In genomic region chr4:126254315-126255112, GRCm38 (mm10) we compare ENCODE assay signal across 8 mouse cellular contexts. TPM values are rescaled to one million over a fixed set of nuclear protein-coding genes. Genes with fewer than 3 reads are reported as not detected.
DNase-seq lines count a peak whose midpoint lies in the region; ATAC-seq and TF ChIP-seq lines count a peak whose summit lies in the region.

No protein-coding gene starts in this region.

- H3K27me3 ChIP-seq in intestine, postnatal 0 days (replicated peaks; ENCODE audit: control insufficient read depth, insufficient read depth, low read length), result 0 out of 2 replicates have a peak, but pooled peaks cover 3% of the 10 kb centered on the region
- peaks cover 40% of the 10 kb centered on the region for H3K27me3 ChIP-seq in liver, embryonic 13.5 days
- H3K27me3 ChIP-seq in neural tube, embryonic 15.5 days (replicated peaks), result no peaks in the 10 kb centered on the region

- intact Hi-C loops in gastrocnemius, adult 2 months (cut with DNase I), result no loop called here
- intact Hi-C loops in gastrocnemius, postnatal 14 days (cut with DNase I; ENCODE audit: low total_unique reads), result no loop called here

- no peak for TF ChIP-seq CTCF in gastrocnemius, adult 2 months (IDR thresholded peaks at IDR 0.05)
- no peak for TF ChIP-seq CTCF in brain, embryonic 14.5 days (IDR thresholded peaks at IDR 0.05; ENCODE audit: borderline replicate concordance, extremely low read depth, insufficient read depth, insufficient read length)
- no peak for TF ChIP-seq CTCF in intestine, postnatal 0 days (IDR thresholded peaks at IDR 0.05; ENCODE audit: low read depth)

- peak; percentile 69 for DNase-seq in gastrocnemius, adult 2 months
- DNase-seq in gastrocnemius, adult 8-10 months (ENCODE audit: low spot score in 2 of 2), result no peak
- DNase-seq in brain, embryonic 14.5 days (ENCODE audit: low read depth), result peak; percentile 77
- DNase-seq in gastrocnemius, postnatal 14 days, result peak; percentile 73
- DNase-seq in liver, embryonic 13.5 days, result no peak
- DNase-seq in thymus, postnatal 14 days, result no peak

- H3K27ac ChIP-seq in gastrocnemius, adult 2 months, result peak overlapping the region; percentile 96
- no peak overlapping the region; the same call in 1 of the 2 replicates for H3K27ac ChIP-seq in intestine, postnatal 0 days (ENCODE audit: low read depth, low read length)
- H3K27ac ChIP-seq in liver, embryonic 13.5 days, result no peak overlapping the region
- H3K27ac ChIP-seq in neural tube, embryonic 15.5 days (replicated peaks), result peak overlapping the region; percentile 95

- no peak for TF ChIP-seq POLR2A in brain, embryonic 14.5 days (IDR thresholded peaks at IDR 0.05; ENCODE audit: borderline replicate concordance, extremely low read depth, insufficient read depth, insufficient read length, poor library complexity, severe bottlenecking)

- H3K4me3 ChIP-seq in gastrocnemius, adult 2 months, result peak overlapping the region; percentile 99
- H3K4me3 ChIP-seq in intestine, postnatal 0 days (ENCODE audit: low read depth, low read length), result peak overlapping the region; percentile 90
- H3K4me3 ChIP-seq in liver, embryonic 13.5 days (replicated peaks), result peak overlapping the region; percentile 83
- peak overlapping the region; percentile 82 for H3K4me3 ChIP-seq in neural tube, embryonic 15.5 days (replicated peaks)

- WGBS in intestine, postnatal 0 days, result 37% methylated on average over 9 of the region's 9 CpGs
- WGBS in liver, embryonic 13.5 days (ENCODE audit: insufficient replicate concordance), result 41% methylated on average over 9 of the region's 9 CpGs
- 10% methylated on average over 9 of the region's 9 CpGs for WGBS in neural tube, embryonic 15.5 days

- peak overlapping the region; percentile 82; the same call in 1 of the 2 replicates for H3K9ac ChIP-seq in intestine, postnatal 0 days (ENCODE audit: low read depth, low read length)
- H3K9ac ChIP-seq in liver, embryonic 13.5 days, result peak overlapping the region; percentile 92
- H3K9ac ChIP-seq in neural tube, embryonic 15.5 days (replicated peaks), result peak overlapping the region; percentile 94

- no peaks in the 10 kb centered on the region for H3K4me1 ChIP-seq in intestine, postnatal 0 days (replicated peaks; ENCODE audit: control insufficient read depth, insufficient read depth, low read length)
- H3K4me1 ChIP-seq in liver, embryonic 13.5 days (replicated peaks), result peaks cover 83% of the 10 kb centered on the region
- H3K4me1 ChIP-seq in neural tube, embryonic 15.5 days, result peaks cover 83% of the 10 kb centered on the region

- peak overlapping the region; percentile 97 for H3K4me2 ChIP-seq in intestine, postnatal 0 days (replicated peaks; ENCODE audit: low read depth)
- H3K4me2 ChIP-seq in liver, embryonic 13.5 days, result peak overlapping the region; percentile 98
- H3K4me2 ChIP-seq in neural tube, embryonic 15.5 days, result peak overlapping the region; percentile 95

- H3K9me3 ChIP-seq in intestine, postnatal 0 days (ENCODE audit: control insufficient read depth), result no peaks in the 10 kb centered on the region
- H3K9me3 ChIP-seq in liver, embryonic 13.5 days (replicated peaks), result no peaks in the 10 kb centered on the region
- H3K9me3 ChIP-seq in neural tube, embryonic 15.5 days (replicated peaks), result no peaks in the 10 kb centered on the region

- no peak for ATAC-seq in intestine, postnatal 0 days
- ATAC-seq in liver, embryonic 13.5 days (ENCODE audit: low read depth), result no peak
- peak; percentile 6; the same call in 1 of the 2 replicates for ATAC-seq in neural tube, embryonic 15.5 days (ENCODE audit: low FRiP score)

- no peaks in the 10 kb centered on the region; the same call in 1 of the 2 replicates for H3K36me3 ChIP-seq in intestine, postnatal 0 days (ENCODE audit: control insufficient read depth, insufficient read depth)
- H3K36me3 ChIP-seq in liver, embryonic 13.5 days, result no peaks in the 10 kb centered on the region
- no peaks in the 10 kb centered on the region for H3K36me3 ChIP-seq in neural tube, embryonic 15.5 days

RNA-seq across cellular contexts. Expression of gene Map7d1, which starts 1.6 kb away (rescaled TPM):
- 100 to 1,000 TPM; 177 to 199 TPM for total RNA-seq in gastrocnemius, adult 2 months (2021)
- 100 to 1,000 TPM; 138 to 195 (median 173) TPM for total RNA-seq in gastrocnemius, adult 8-10 months (2022)
- 182 and 209 TPM in 2 replicates for polyA plus RNA-seq in brain, embryonic 14.5 days (2012; rRNA removed)
- total RNA-seq in gastrocnemius, postnatal 14 days (2021), result 100 to 1,000 TPM; 165 to 201 TPM
- 11.7 and 12.2 TPM in 2 replicates for polyA plus RNA-seq in intestine, postnatal 0 days (2015; fragmentation: Nextera tagmentation; extraction: Ambion mirVana)
- 6.6 and 7.3 TPM in 2 replicates for polyA plus RNA-seq in liver, embryonic 13.5 days (2015; fragmentation: Nextera tagmentation; extraction: Ambion mirVana)
- polyA plus RNA-seq in neural tube, embryonic 15.5 days (2015; fragmentation: Nextera tagmentation; extraction: Ambion mirVana), result 65.4 and 79.7 TPM in 2 replicates

RNA-seq across cellular contexts. Expression of gene Trappc3, which starts 7.6 kb away (rescaled TPM):
- 10 to 100 TPM; 18.6 to 24.3 TPM for total RNA-seq in gastrocnemius, adult 2 months (2021)
- total RNA-seq in gastrocnemius, adult 8-10 months (2022), result 10 to 100 TPM; 19.7 to 23.2 (median 22.3) TPM
- polyA plus RNA-seq in brain, embryonic 14.5 days (2012; rRNA removed), result 123 and 136 TPM in 2 replicates
- total RNA-seq in gastrocnemius, postnatal 14 days (2021), result 10 to 100 TPM; 22.2 to 24.3 TPM
- 115 and 126 TPM in 2 replicates for polyA plus RNA-seq in intestine, postnatal 0 days (2015; fragmentation: Nextera tagmentation; extraction: Ambion mirVana)
- 40.5 and 41.5 TPM in 2 replicates for polyA plus RNA-seq in liver, embryonic 13.5 days (2015; fragmentation: Nextera tagmentation; extraction: Ambion mirVana)
- polyA plus RNA-seq in neural tube, embryonic 15.5 days (2015; fragmentation: Nextera tagmentation; extraction: Ambion mirVana), result 175 and 188 TPM in 2 replicates

RNA-seq across cellular contexts. Expression of gene Col8a2, which starts 32.1 kb away (rescaled TPM):
- 1 to 10 TPM in 1 of 2 experiments, under 1 TPM in 1; 0.74 to 6.0 TPM for total RNA-seq in gastrocnemius, adult 2 months (2021)
- total RNA-seq in gastrocnemius, adult 8-10 months (2022), result 1 to 10 TPM in 2 of 4 experiments, under 1 TPM in 2; 0.46 to 1.6 (median 1.1) TPM
- 1.5 and 6.4 TPM in 2 replicates for polyA plus RNA-seq in brain, embryonic 14.5 days (2012; rRNA removed)
- 1 to 10 TPM; 4.7 to 5.6 TPM for total RNA-seq in gastrocnemius, postnatal 14 days (2021)
- polyA plus RNA-seq in intestine, postnatal 0 days (2015; fragmentation: Nextera tagmentation; extraction: Ambion mirVana), result 1.5 and 2.2 TPM in 2 replicates
- polyA plus RNA-seq in liver, embryonic 13.5 days (2015; fragmentation: Nextera tagmentation; extraction: Ambion mirVana), result 0.99 and 1.2 TPM in 2 replicates
- polyA plus RNA-seq in neural tube, embryonic 15.5 days (2015; fragmentation: Nextera tagmentation; extraction: Ambion mirVana), result 7.4 and 9.8 TPM in 2 replicates

RNA-seq across cellular contexts. Expression of gene Thrap3, which starts 52.0 kb away (rescaled TPM):
- total RNA-seq in gastrocnemius, adult 2 months (2021), result 100 to 1,000 TPM; 102 to 108 TPM
- 100 to 1,000 TPM in 3 of 4 experiments, 10 to 100 TPM in 1; 95.8 to 107 (median 105) TPM for total RNA-seq in gastrocnemius, adult 8-10 months (2022)
- polyA plus RNA-seq in brain, embryonic 14.5 days (2012; rRNA removed), result 108 and 133 TPM in 2 replicates
- 10 to 100 TPM; 92.1 to 99.3 TPM for total RNA-seq in gastrocnemius, postnatal 14 days (2021)
- polyA plus RNA-seq in intestine, postnatal 0 days (2015; fragmentation: Nextera tagmentation; extraction: Ambion mirVana), result 56.7 and 67.5 TPM in 2 replicates
- 98.1 and 121 TPM in 2 replicates for polyA plus RNA-seq in liver, embryonic 13.5 days (2015; fragmentation: Nextera tagmentation; extraction: Ambion mirVana)
- 127 and 133 TPM in 2 replicates for polyA plus RNA-seq in neural tube, embryonic 15.5 days (2015; fragmentation: Nextera tagmentation; extraction: Ambion mirVana)

Comparison
In these comparisons a context has a peak if more than half of its experiments do, and no peak if none do; other contexts are left out.
1. DNase-seq: peak in gastrocnemius, adult 2 months (single experiment), brain, embryonic 14.5 days (single experiment) and gastrocnemius, postnatal 14 days (single experiment); none in gastrocnemius, adult 8-10 months (0 of 2), liver, embryonic 13.5 days (single experiment) and thymus, postnatal 14 days (single experiment).
2. H3K27ac ChIP-seq: peak in gastrocnemius, adult 2 months (single experiment) and neural tube, embryonic 15.5 days (single experiment); none in intestine, postnatal 0 days (single experiment) and liver, embryonic 13.5 days (single experiment).
3. Peak in every context shown above with its lines, with median percentiles within 50 percentile points of each other: H3K4me3 ChIP-seq, H3K4me2 ChIP-seq and H3K9ac ChIP-seq.